Mouse (Mus musculus) gastrocnemius, postnatal 4 days (tissue): ENCODE measurements at regions not wholly inside any gene's neighbourhood (a gene's known extent, or its start where the extent isn't known, plus 50 kb on each side); places are given as distances from the start of the nearest gene placed in this dataset.

ENCODE experiments used
- DNase-seq, 2 experiments: peaks; one replicate each; pipeline ENCODE4 v3.0.0; 2021 to 2022; ENCODE audit warnings: low spot score in 2 of 2, mixed read lengths in 2 of 2

- no peak for DNase-seq
These were observed 107.0 kb upstream of the 1700021F07Rik start for GRCm38 (mm10) chr2:173415429-173415828.

- DNase-seq = no peak
These were observed 105.5 kb upstream of the 1700021F07Rik start for GRCm38 (mm10) chr2:173416921-173417320.

- no peak for DNase-seq
These were observed 103.4 kb upstream of the 1700021F07Rik start for GRCm38 (mm10) chr2:173418951-173419350.

GRCm38 (mm10) chr2:173419972-173420391 is 102.4 kb upstream of the 1700021F07Rik start:
- no peak for DNase-seq

GRCm38 (mm10) chr2:173420481-173420880 is 101.9 kb upstream of the 1700021F07Rik start:
- no peak for DNase-seq

- no peak for DNase-seq
These were observed 97.5 kb upstream of the 1700021F07Rik start for GRCm38 (mm10) chr2:173424875-173425274.

GRCm38 (mm10) chr2:173425754-173426153 is 96.6 kb upstream of the 1700021F07Rik start:
- no peak for DNase-seq

GRCm38 (mm10) chr2:173426191-173427065 is 96.0 kb upstream of the 1700021F07Rik start:
- DNase-seq = no peak

- DNase-seq = no peak
These were observed 94.4 kb upstream of the 1700021F07Rik start for GRCm38 (mm10) chr2:173427888-173428450.

GRCm38 (mm10) chr2:173431841-173432240 is 90.5 kb upstream of the 1700021F07Rik start:
- DNase-seq = no peak

- DNase-seq = no peak
These were observed 90.1 kb upstream of the 1700021F07Rik start for GRCm38 (mm10) chr2:173432258-173432657.

GRCm38 (mm10) chr2:173432886-173433624 is 89.3 kb upstream of the 1700021F07Rik start:
- no peak for DNase-seq

- DNase-seq = no peak
These were observed 85.8 kb upstream of the 1700021F07Rik start for GRCm38 (mm10) chr2:173436580-173436979.

GRCm38 (mm10) chr2:173439031-173439430 is 83.4 kb upstream of the 1700021F07Rik start:
- no peak for DNase-seq

- no peak for DNase-seq
These were observed 80.3 kb upstream of the 1700021F07Rik start for GRCm38 (mm10) chr2:173442056-173442455.

GRCm38 (mm10) chr2:173443262-173443661 is 79.1 kb upstream of the 1700021F07Rik start:
- DNase-seq = no peak

- no peak for DNase-seq
These were observed 78.0 kb upstream of the 1700021F07Rik start for GRCm38 (mm10) chr2:173444386-173444785.

GRCm38 (mm10) chr2:173445039-173445438 is 77.3 kb upstream of the 1700021F07Rik start:
- no peak for DNase-seq

GRCm38 (mm10) chr2:173448546-173449187 is 73.7 kb upstream of the 1700021F07Rik start:
- DNase-seq = no peak

- no peak for DNase-seq
These were observed 73.2 kb upstream of the 1700021F07Rik start for GRCm38 (mm10) chr2:173449198-173449597.

- DNase-seq = no peak
These were observed 70.3 kb upstream of the 1700021F07Rik start for GRCm38 (mm10) chr2:173451993-173452481.
